Mouse (Mus musculus) kidney, adult 2 months (tissue): ENCODE measurements around the gene Pip4k2c.

Source experiments
- CTCF ChIP-seq: fragments of 200-500 bp; conservative IDR thresholded peaks from 2 replicates; pipeline ENCODE4 v1.5.1; 2011; ENCODE audit warnings: low read depth, mild to moderate bottlenecking, control low read depth, low read length, moderate library complexity, mixed read lengths; ENCODE audit not compliant: insufficient read depth, insufficient read length
- POLR2A ChIP-seq: fragments of 200-500 bp; IDR thresholded peaks from one replicate; pipeline ENCODE4 v1.6.1; 2011; ENCODE audit warnings: low read depth, low read length, control low read depth

GRCm38 (mm10) chr10:127167614-127168192, 43.7 kb downstream of the Pip4k2c start:
- TF ChIP-seq CTCF = no peak
- TF ChIP-seq POLR2A = no peak
